ENCODE assay signal across 10 mouse cellular contexts in the genomic region with DNA sequence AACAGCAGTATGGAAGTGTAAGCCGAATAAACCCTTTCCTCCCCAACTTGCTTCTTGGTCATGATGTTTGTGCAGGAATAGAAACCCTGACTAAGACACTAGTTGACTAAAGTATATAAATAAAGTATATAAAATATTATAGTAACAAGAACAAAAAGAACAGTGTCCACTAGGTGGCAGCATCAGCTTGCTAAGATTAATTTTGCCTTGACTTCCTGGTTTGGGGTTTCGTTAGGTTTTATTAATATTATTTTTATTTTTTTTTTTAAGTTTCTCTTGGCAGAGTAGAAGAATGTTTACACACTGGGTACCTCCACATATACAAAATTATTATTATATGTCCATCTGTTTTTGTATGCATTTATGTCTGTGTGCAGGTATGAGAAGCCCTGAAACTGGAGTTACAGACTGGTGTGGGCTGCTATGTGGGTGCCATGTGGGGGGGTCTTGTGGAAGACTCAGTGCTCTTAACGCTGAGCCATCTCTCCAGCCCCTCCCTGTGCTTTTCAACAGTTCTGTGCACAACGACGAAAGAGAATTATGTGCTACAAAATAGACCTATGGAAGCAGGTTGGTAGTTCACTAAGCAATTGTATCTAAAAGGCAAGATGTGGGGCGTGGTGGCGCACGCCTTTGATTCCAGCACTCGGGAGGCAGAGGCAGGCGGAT. TPM values are rescaled to one million over a fixed set of nuclear protein-coding genes. Genes with fewer than 3 reads are reported as not detected.
DNase-seq lines count a peak whose midpoint lies in the region; ATAC-seq and TF ChIP-seq lines count a peak whose summit lies in the region.
"Had no signal": no experiment of that assay in that cellular context is flagged by ENCODE, and none has a peak within 500 bp of the region (broad histone marks: within the 10 kb centered on the region; RNA-seq: fewer than 3 reads in every experiment).

No protein-coding gene starts in this region.

- WGBS in heart, postnatal 0 days, result 27% methylated on average over 10 of the region's 10 CpGs
- WGBS in large intestine, adult 2 months, result 19% methylated on average over 10 of the region's 10 CpGs
- 22% methylated on average over 10 of the region's 10 CpGs for WGBS in small intestine, adult 2 months

- peak overlapping the region; percentile 36; the same call in 1 of the 2 replicates for H3K9ac ChIP-seq in CH12.LX (ENCODE audit: insufficient read depth, low read depth)
- H3K9ac ChIP-seq in heart, postnatal 0 days (replicated peaks; ENCODE audit: low read depth, low read length), result no peak overlapping the region

- H3K36me3 ChIP-seq in CH12.LX (replicated peaks in 1 of 2; ENCODE audit: control insufficient read depth in 1 of 2, insufficient read depth in 1 of 2, low read length in 1 of 2), result no peaks in the 10 kb centered on the region
- H3K36me3 ChIP-seq in heart, postnatal 0 days (replicated peaks; ENCODE audit: control insufficient read depth, insufficient read depth, low read length), result no peaks in the 10 kb centered on the region
- no peaks in the 10 kb centered on the region for H3K36me3 ChIP-seq in small intestine, adult 2 months (ENCODE audit: control insufficient read depth, insufficient read depth, low read length)

- peak overlapping the region; percentile 80 for H3K4me2 ChIP-seq in CH12.LX (ENCODE audit: insufficient read depth, low read depth, poor library complexity, severe bottlenecking)
- peak overlapping the region; percentile 41 for H3K4me2 ChIP-seq in heart, postnatal 0 days (ENCODE audit: low read depth, low read length)

- DNase-seq in adrenal gland, adult 2 months, result peak; percentile 26
- DNase-seq in adrenal gland, postnatal 25 days, result no peak
- DNase-seq in CH12.LX (ENCODE audit: extremely low read depth), result peak; percentile 77
- peak; percentile 71 to 86 for DNase-seq in cerebellum, postnatal 10 days
- DNase-seq in heart, postnatal 0 days (ENCODE audit: low spot score), result peak; percentile 46
- DNase-seq in large intestine, adult 2 months (ENCODE audit: low read depth, low spot score), result peak; percentile 52
- peak; percentile 88 for DNase-seq in lung, postnatal 36 days

- no peak for TF ChIP-seq POLR2A in CH12.LX (IDR thresholded peaks at IDR 0.05; ENCODE audit: low read depth, low read length)
- no peak for TF ChIP-seq POLR2A in small intestine, adult 2 months (IDR thresholded peaks at IDR 0.05; ENCODE audit: low read depth, low read length)

- no peaks in the 10 kb centered on the region for H3K27me3 ChIP-seq in CH12.LX (replicated peaks)
- peaks cover 24% of the 10 kb centered on the region; the same call in 1 of the 2 replicates for H3K27me3 ChIP-seq in heart, postnatal 0 days (ENCODE audit: control insufficient read depth, insufficient read depth, low read length)
- no peaks in the 10 kb centered on the region for H3K27me3 ChIP-seq in small intestine, adult 2 months (ENCODE audit: control insufficient read depth, insufficient read depth, low read length)

- peak overlapping the region; percentile 40 to 48 (median 45) for H3K4me3 ChIP-seq in CH12.LX (replicated peaks in 1 of 3; ENCODE audit: low read depth in 2 of 3, low read length in 2 of 3, poor library complexity in 1 of 3)
- no peak overlapping the region for H3K4me3 ChIP-seq in heart, postnatal 0 days (ENCODE audit: low read depth, low read length)
- peak overlapping the region; percentile 28 for H3K4me3 ChIP-seq in small intestine, adult 2 months (ENCODE audit: low read depth, low read length)

- dilution Hi-C loops in CH12.LX (cut with MboI; ENCODE audit: extremely low pct_ligation_motif_present, extremely low pct_unique_long_range_greater_than_20kb, low sequenced_read_pairs), result no loop called here

- no peaks in the 10 kb centered on the region for H3K9me3 ChIP-seq in CH12.LX (replicated peaks; ENCODE audit: low read length)
- H3K9me3 ChIP-seq in heart, postnatal 0 days (replicated peaks; ENCODE audit: control insufficient read depth, low read length), result no peaks in the 10 kb centered on the region

- no peaks in the 10 kb centered on the region for H3K79me2 ChIP-seq in CH12.LX (replicated peaks; ENCODE audit: control insufficient read depth, extremely low read depth, insufficient read depth, poor library complexity, severe bottlenecking)

- peak in 1 of 2 experiments; percentile 74; a peak in 2 of 4 replicates for TF ChIP-seq CTCF in CH12.LX (conservative IDR thresholded peaks at IDR 0.05 in 1 of 2, IDR thresholded peaks at IDR 0.05 in 1 of 2; ENCODE audit: low read depth in 2 of 2, low read length in 2 of 2)
- TF ChIP-seq CTCF in heart, postnatal 0 days (IDR thresholded peaks at IDR 0.05; ENCODE audit: low read depth), result peak; percentile 54
- no peak for TF ChIP-seq CTCF in small intestine, adult 2 months (IDR thresholded peaks at IDR 0.05; ENCODE audit: extremely low read depth, insufficient read length, insufficient replicate concordance, low read depth, low read length)

- no peak for TF ChIP-seq EP300 in CH12.LX (IDR thresholded peaks at IDR 0.05; ENCODE audit: low read length)
- TF ChIP-seq EP300 in heart, postnatal 0 days (IDR thresholded peaks at IDR 0.05; ENCODE audit: low read depth), result no peak

- in situ Hi-C loops in CH12.LX (cut with MboI; ENCODE audit: low pct_ligation_motif_present, low pct_unique_long_range_greater_than_20kb, low sequenced_read_pairs), result no loop called here

- TF ChIP-seq RAD21 in CH12.LX (IDR thresholded peaks at IDR 0.05; ENCODE audit: low read depth, low read length), result peak; percentile 82

- peak overlapping the region; percentile 34; the same call in 1 of the 2 replicates for H3K27ac ChIP-seq in CH12.LX (ENCODE audit: insufficient read depth, low read depth)
- H3K27ac ChIP-seq in heart, postnatal 0 days (ENCODE audit: low read depth), result no peak overlapping the region
- H3K27ac ChIP-seq in small intestine, adult 2 months (ENCODE audit: insufficient read depth, low read depth, low read length), result no peak overlapping the region

- peak; percentile 41; the same call in 1 of the 2 replicates for ATAC-seq in heart, postnatal 0 days (ENCODE audit: insufficient read depth, low read depth)

- peaks cover 14 to 51% of the 10 kb centered on the region in 2 experiments for H3K4me1 ChIP-seq in CH12.LX (ENCODE audit: control insufficient read depth in 1 of 2, insufficient read depth in 2 of 2)
- H3K4me1 ChIP-seq in heart, postnatal 0 days (ENCODE audit: control insufficient read depth, insufficient read depth), result no peaks in the 10 kb centered on the region
- peaks cover 7% of the 10 kb centered on the region; the same call in 1 of the 2 replicates for H3K4me1 ChIP-seq in small intestine, adult 2 months (ENCODE audit: control insufficient read depth, insufficient read depth, insufficient read length, low read length)

RNA-seq across cellular contexts. Expression of a gene that starts 11.8 kb away (rescaled TPM):
- total RNA-seq in adrenal gland, adult 2 months (2021), result not detected
- polyA plus RNA-seq in adrenal gland, adult 2 months (2012; rRNA removed), result 0.54 and 0.76 TPM in 2 replicates
- not detected in 2 replicates for total RNA-seq in adrenal gland, postnatal 25 days (2021)
- not detected in 2 replicates for total RNA-seq in CH12.LX (2012; rRNA removed)
- not detected in 2 replicates for total RNA-seq in CH12.LX (2014; rRNA removed)
- not detected in 2 replicates for polyA plus RNA-seq in CH12.LX (2012; ENCODE audit: insufficient read length, low read depth)
- total RNA-seq in heart, postnatal 0 days (2014; rRNA removed; ENCODE audit: low replicate concordance), result not detected in 2 replicates
- not detected in 2 replicates for polyA plus RNA-seq in heart, postnatal 0 days (2015; fragmentation: Nextera tagmentation; extraction: Ambion mirVana)
- 0.24 and 0.48 TPM in 2 replicates for polyA plus RNA-seq in large intestine, adult 2 months (2012; rRNA removed)
- 0.61 and 0.89 TPM in 2 replicates for polyA plus RNA-seq in small intestine, adult 2 months (2012; rRNA removed)
- polyA plus RNA-seq: C2C12 had no signal

RNA-seq across cellular contexts. Expression of a gene that starts 15.6 kb away (rescaled TPM):
- 10 to 100 TPM; 12.9 to 20.6 TPM for total RNA-seq in adrenal gland, adult 2 months (2021)
- polyA plus RNA-seq in adrenal gland, adult 2 months (2012; rRNA removed), result 12.4 and 13.5 TPM in 2 replicates
- 18.9 and 19.4 TPM in 2 replicates for total RNA-seq in adrenal gland, postnatal 25 days (2021)
- 30.9 and 37.2 TPM in 2 replicates for total RNA-seq in CH12.LX (2012; rRNA removed)
- 41.7 and 49.4 TPM in 2 replicates for total RNA-seq in CH12.LX (2014; rRNA removed)
- polyA plus RNA-seq in CH12.LX (2012; ENCODE audit: insufficient read length, low read depth), result 30.4 and 36.5 TPM in 2 replicates
- 13.0 and 15.6 TPM in 2 replicates for total RNA-seq in heart, postnatal 0 days (2014; rRNA removed; ENCODE audit: low replicate concordance)
- 19.3 and 21.7 TPM in 2 replicates for polyA plus RNA-seq in heart, postnatal 0 days (2015; fragmentation: Nextera tagmentation; extraction: Ambion mirVana)
- polyA plus RNA-seq in large intestine, adult 2 months (2012; rRNA removed), result 14.3 and 18.2 TPM in 2 replicates
- 5.5 and 8.0 TPM in 2 replicates for polyA plus RNA-seq in small intestine, adult 2 months (2012; rRNA removed)

RNA-seq across cellular contexts. Expression of a gene that starts 16.1 kb away (rescaled TPM):
- total RNA-seq in adrenal gland, adult 2 months (2021), result under 1 TPM; 0.62 to 0.72 TPM
- polyA plus RNA-seq in adrenal gland, adult 2 months (2012; rRNA removed), result 4.5 and 5.1 TPM in 2 replicates
- 0.55 TPM in 1 of 2 replicates, not detected in the other for total RNA-seq in adrenal gland, postnatal 25 days (2021)
- 4.2 and 5.7 TPM in 2 replicates for total RNA-seq in CH12.LX (2012; rRNA removed)
- total RNA-seq in CH12.LX (2014; rRNA removed), result 0.52 and 0.99 TPM in 2 replicates
- 1.2 and 1.9 TPM in 2 replicates for polyA plus RNA-seq in CH12.LX (2012; ENCODE audit: insufficient read length, low read depth)
- 1.6 and 4.3 TPM in 2 replicates for total RNA-seq in heart, postnatal 0 days (2014; rRNA removed; ENCODE audit: low replicate concordance)
- 1.0 and 1.4 TPM in 2 replicates for polyA plus RNA-seq in heart, postnatal 0 days (2015; fragmentation: Nextera tagmentation; extraction: Ambion mirVana)
- polyA plus RNA-seq in large intestine, adult 2 months (2012; rRNA removed), result 1.1 and 1.2 TPM in 2 replicates
- 1.1 and 1.5 TPM in 2 replicates for polyA plus RNA-seq in small intestine, adult 2 months (2012; rRNA removed)

RNA-seq across cellular contexts. Expression of a gene that starts 26.4 kb away (rescaled TPM):
- total RNA-seq in adrenal gland, adult 2 months (2021), result under 1 TPM in 1 of 2 experiments, not detected in 1; 0.97 TPM
- polyA plus RNA-seq in adrenal gland, adult 2 months (2012; rRNA removed), result 0.52 and 1.2 TPM in 2 replicates
- 0.46 TPM in 1 of 2 replicates, not detected in the other for total RNA-seq in adrenal gland, postnatal 25 days (2021)
- 10.6 and 18.5 TPM in 2 replicates for total RNA-seq in CH12.LX (2012; rRNA removed)
- 30.6 and 34.8 TPM in 2 replicates for total RNA-seq in CH12.LX (2014; rRNA removed)
- 15.4 and 17.7 TPM in 2 replicates for polyA plus RNA-seq in CH12.LX (2012; ENCODE audit: insufficient read length, low read depth)
- total RNA-seq in heart, postnatal 0 days (2014; rRNA removed; ENCODE audit: low replicate concordance), result 0.35 TPM in 1 of 2 replicates, not detected in the other
- polyA plus RNA-seq in heart, postnatal 0 days (2015; fragmentation: Nextera tagmentation; extraction: Ambion mirVana), result 0.08 and 0.23 TPM in 2 replicates
- polyA plus RNA-seq in large intestine, adult 2 months (2012; rRNA removed), result 9.8 and 11.8 TPM in 2 replicates
- polyA plus RNA-seq in small intestine, adult 2 months (2012; rRNA removed), result 1.8 and 4.2 TPM in 2 replicates
- total RNA-seq: layer of hippocampus, adult 18-20 months had no signal
- polyA plus RNA-seq: C2C12 had no signal

RNA-seq across cellular contexts. Expression of a gene that starts 33.4 kb away (rescaled TPM):
- total RNA-seq in adrenal gland, adult 2 months (2021), result 10 to 100 TPM; 33.3 to 33.5 TPM
- polyA plus RNA-seq in adrenal gland, adult 2 months (2012; rRNA removed), result 8.1 and 11.8 TPM in 2 replicates
- 34.5 and 34.8 TPM in 2 replicates for total RNA-seq in adrenal gland, postnatal 25 days (2021)
- total RNA-seq in CH12.LX (2012; rRNA removed) (35.3 and 37.6 TPM in 2 replicates), CH12.LX (2014; rRNA removed) (33.8 and 35.9 TPM in 2 replicates)
- polyA plus RNA-seq in CH12.LX (2012; ENCODE audit: insufficient read length, low read depth), result 42.7 and 47.0 TPM in 2 replicates
- total RNA-seq in heart, postnatal 0 days (2014; rRNA removed; ENCODE audit: low replicate concordance), result 41.2 and 41.5 TPM in 2 replicates
- polyA plus RNA-seq in heart, postnatal 0 days (2015; fragmentation: Nextera tagmentation; extraction: Ambion mirVana), result 11.2 and 13.0 TPM in 2 replicates
- 9.6 and 14.3 TPM in 2 replicates for polyA plus RNA-seq in large intestine, adult 2 months (2012; rRNA removed)
- 4.4 and 8.4 TPM in 2 replicates for polyA plus RNA-seq in small intestine, adult 2 months (2012; rRNA removed)
